Mouse (Mus musculus): Measurements from ENCODE around the gene Nhlrc3.

The Nhlrc3 gene

DNA sequence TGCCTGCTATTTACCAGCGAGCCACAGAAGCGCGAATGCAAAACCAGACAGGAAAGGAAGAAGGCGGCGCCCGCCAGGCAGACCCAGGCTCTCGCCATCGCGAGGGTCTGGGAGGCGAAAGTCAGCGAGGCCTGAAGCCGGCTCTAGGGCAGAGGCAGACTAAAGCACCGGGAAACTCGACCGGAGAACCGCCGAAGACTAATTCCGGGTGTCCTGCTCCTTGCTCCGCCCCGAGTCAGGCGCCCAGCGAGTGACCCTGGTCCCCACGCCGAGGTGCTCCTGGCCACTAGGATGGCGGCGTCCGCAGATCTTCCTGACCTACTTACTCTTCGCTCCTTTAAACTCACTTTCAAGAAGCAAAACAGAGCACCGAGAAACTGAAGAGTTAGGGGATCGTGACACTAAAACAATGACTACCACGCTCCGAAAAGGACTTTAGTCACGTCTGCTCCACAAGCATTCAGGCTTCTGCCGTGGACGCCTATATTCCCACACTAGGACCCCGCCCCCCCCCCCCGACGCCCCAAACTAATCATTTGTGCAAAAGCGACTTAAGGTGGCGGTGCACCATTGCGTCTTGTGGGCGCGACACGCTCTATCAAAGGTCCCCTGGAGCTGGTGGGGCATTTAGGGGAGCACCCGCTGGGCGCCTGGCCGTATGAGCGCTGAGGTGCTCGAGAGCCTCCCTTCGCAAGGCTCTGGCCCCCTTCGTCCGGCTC lies at the start of gene Nhlrc3, which contains the start of gene Proser1:
TSS of gene Nhlrc3 (minus strand) at position 287 of the 719 bp plus-strand sequence.
TSS of gene Proser1 (plus strand) at position 621 of the 719 bp plus-strand sequence.
- DNase-seq (ENCODE audit: extremely low spot score, low read depth, low spot score): peak; percentile 89

- DNase-seq (ENCODE audit: extremely low spot score, low read depth, low spot score): no peak
Measured at GRCm38 (mm10) chr3:53502428-53502827, 39.3 kb upstream of the Nhlrc3 start.

- no peak for DNase-seq (ENCODE audit: extremely low spot score, low read depth, low spot score)
Measured at GRCm38 (mm10) chr3:53498351-53498905, 35.3 kb upstream of the Nhlrc3 start.

DNA sequence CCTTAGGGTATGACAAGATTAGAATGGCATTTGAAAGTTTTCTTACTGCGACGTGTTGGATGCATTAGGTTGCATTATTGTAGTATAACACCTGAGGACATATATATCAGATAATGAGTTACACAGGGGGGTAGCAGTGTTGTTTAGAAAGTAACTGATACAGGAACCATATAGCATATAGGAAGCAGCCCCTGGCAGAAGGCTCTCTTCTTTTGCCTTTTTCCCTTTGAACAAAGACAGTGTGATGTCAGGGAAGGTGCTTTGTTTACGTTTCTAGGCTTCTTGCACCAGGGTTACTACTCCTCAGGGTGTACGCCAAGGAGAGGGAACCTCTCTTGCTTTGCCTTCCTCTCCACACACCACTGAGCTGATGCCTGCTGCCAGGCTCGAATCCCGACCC lies 25.2 kb upstream of the Nhlrc3 start, which contains the start of gene Stoml3:
TSS of gene Stoml3 (plus strand) at position 301 of the 400 bp plus-strand sequence.
- DNase-seq (ENCODE audit: extremely low spot score, low read depth, low spot score): no peak

DNA sequence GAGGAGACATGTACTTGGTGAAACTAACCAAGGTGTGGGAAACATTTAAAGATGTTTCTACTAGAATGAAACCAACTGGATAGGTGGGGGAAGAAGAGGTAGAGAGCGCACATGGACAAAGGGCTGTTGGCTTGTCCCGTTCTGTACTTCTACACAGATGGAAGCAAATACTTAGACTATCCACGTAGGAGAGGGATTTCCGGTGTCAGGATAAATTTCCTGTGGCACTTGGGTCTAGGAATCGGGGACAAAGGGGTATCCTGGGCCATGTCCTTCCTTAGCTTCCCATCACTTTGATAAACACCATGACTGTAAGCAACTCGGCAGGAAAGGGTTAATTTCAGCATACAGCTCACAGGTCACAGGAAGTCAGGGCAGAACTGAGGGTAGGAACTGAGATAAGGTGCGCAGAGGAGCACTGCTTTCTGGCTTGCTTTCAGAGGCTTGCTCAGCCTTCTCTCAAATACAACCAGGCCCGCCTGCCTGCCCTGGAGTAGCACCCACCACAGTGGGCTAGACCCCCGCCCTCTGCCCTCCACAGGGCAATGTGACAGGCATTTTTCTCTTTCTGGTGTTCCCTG lies 24.0 kb upstream of the Nhlrc3 start:
- DNase-seq (ENCODE audit: extremely low spot score, low read depth, low spot score): no peak

GRCm38 (mm10) chr3:53486561-53486960 lies 23.4 kb upstream of the Nhlrc3 start:
- no peak for DNase-seq (ENCODE audit: extremely low spot score, low read depth, low spot score)

DNA sequence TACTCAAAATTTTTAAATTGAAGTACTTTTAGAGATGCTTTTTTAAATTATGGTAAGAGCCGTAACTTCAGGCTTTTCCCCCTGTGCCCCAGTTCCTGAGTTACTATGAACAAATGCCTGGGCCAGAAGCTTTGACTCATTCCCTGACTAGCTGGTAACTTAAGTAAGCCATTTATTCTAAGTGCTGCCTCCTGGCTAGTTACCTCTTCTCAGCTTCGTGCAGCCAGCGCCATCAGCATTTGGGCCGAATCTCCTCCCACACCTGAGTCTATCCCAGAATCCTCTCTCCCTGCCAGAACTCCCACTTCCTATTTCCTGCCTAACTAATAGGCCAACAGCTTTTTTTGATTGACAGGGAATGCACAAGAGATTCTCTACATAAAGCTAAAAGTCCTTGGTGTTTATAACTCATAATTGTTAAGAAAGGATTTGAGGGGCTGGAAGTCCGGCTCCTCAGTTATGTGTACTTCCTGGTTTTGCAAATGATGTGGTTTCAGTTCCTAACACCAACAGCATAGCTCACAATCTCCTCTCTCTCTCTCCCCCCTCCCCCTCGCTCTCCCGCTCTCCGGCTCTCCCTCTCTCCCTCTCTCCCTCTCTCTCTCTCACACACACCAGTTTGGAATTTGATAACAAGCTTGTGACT lies 20.4 kb upstream of the Nhlrc3 start:
- no peak for DNase-seq (ENCODE audit: extremely low spot score, low read depth, low spot score)

DNA sequence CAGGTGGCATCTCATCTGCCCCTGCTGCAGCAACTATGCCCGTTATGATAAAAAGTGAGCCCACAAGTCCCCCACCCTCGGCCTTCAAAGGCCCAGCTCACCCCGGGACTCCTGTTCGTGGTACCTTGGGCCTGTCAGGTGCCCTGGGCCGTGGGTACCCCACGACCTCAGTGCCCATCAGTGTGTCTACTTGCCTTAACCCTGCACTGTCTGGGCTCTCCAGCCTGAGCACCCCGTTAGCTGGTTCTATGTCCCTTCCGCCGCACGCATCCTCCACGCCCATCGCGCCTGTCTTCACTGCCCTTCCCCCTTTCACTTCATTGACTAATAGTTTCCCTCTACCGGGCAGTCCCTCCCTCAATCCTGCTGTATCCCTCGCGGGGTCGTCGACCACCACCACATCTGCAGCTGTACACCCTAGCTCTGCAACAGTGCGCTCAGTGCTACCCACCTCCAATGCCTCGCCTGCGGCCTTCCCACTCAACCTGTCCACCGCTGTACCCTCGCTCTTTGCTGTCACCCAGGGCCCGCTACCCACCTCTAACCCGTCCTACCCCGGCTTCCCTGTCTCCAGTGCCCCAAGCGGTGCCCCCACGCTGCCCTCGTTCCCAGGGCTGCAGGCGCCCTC lies 15.4 kb upstream of the Nhlrc3 start:
- DNase-seq (ENCODE audit: extremely low spot score, low read depth, low spot score): no peak

DNA sequence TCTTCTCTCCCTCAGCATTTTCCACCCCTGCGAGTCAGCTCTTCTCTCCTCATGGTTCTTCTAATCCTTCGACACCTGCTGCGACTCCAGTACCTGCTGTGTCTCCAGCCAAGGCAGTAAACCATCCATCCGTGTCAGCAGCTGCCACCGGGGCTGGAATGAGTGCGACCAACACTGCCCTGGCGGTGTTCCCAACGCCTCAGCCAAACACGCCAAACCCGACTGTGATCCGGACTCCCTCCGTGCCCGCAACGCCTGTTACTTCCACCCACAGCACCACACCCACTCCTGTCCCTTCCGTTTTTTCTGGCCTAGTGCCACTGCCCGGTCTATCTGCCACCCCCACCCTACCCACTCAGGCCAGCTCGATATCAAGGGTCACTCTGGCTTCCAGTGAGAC lies 14.3 kb upstream of the Nhlrc3 start:
- DNase-seq (ENCODE audit: extremely low spot score, low read depth, low spot score): no peak

DNA sequence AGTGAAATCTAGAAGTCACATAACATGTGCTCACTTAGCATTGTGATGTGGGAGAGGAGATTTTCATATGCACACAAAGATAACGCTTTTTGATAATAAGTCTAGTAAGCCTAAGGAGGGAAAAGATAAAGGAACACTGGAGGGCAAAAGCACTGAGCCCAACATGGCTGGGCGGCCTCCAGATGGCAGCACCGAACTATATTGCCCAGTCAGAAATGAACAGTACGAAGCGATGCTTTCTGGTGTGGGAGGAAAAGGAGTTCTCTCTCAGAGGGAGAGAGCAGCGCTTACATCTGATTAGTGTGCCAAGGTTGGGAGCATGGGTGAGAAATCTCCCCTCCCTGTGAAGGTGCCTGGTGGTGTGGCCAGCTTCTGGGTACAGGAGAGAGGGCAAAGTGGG lies 12.8 kb upstream of the Nhlrc3 start:
- DNase-seq (ENCODE audit: extremely low spot score, low read depth, low spot score): no peak

DNA sequence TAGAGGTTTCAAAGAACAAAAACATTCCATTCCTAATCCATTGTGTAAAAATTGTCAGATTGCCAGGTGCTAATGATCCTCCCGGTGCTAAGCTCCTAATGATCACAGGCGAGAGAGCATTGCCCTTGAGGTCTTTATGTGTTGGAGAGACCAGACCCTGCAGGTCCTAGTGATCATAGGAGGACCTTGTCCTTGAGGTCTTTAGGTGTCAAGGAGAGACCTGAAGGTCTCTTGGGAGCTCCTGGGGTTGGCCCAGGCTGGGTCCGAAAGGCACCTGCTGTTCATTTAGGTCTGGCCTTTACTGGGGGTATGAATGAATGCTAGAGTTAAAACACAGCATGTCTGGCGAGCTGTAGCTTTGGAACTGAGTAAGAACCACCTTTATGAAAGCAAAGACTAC lies 11.0 kb upstream of the Nhlrc3 start:
- no peak for DNase-seq (ENCODE audit: extremely low spot score, low read depth, low spot score)

GRCm38 (mm10) chr3:53472061-53472460 lies 8.9 kb upstream of the Nhlrc3 start:
- no peak for DNase-seq (ENCODE audit: extremely low spot score, low read depth, low spot score)

GRCm38 (mm10) chr3:53469650-53470049 lies 6.5 kb upstream of the Nhlrc3 start:
- no peak for DNase-seq (ENCODE audit: extremely low spot score, low read depth, low spot score)

GRCm38 (mm10) chr3:53467356-53467755 lies 4.2 kb upstream of the Nhlrc3 start:
- DNase-seq (ENCODE audit: extremely low spot score, low read depth, low spot score): no peak

DNA sequence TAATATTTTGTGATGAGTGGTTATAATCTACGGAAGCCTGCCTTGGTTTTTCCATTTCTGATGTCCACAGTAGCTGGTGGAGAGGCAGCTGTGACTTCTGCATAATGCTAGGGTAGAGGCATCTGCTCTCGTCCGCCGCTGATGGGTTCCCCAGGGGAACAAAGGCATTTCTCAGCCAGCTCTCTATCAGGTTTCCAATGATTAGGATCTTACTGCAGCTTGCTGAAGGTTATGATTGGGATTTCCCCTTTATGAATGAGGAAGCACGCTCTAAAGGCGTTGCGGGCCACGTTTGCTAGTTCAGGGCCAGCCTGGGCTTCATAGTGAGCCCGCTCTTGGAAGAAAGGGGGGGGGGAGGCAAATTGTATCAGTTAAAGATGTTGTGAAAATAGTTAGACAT lies 3.3 kb upstream of the Nhlrc3 start:
- DNase-seq (ENCODE audit: extremely low spot score, low read depth, low spot score): no peak

GRCm38 (mm10) chr3:53465330-53465729 lies 2.2 kb upstream of the Nhlrc3 start:
- no peak for DNase-seq (ENCODE audit: extremely low spot score, low read depth, low spot score)

DNA sequence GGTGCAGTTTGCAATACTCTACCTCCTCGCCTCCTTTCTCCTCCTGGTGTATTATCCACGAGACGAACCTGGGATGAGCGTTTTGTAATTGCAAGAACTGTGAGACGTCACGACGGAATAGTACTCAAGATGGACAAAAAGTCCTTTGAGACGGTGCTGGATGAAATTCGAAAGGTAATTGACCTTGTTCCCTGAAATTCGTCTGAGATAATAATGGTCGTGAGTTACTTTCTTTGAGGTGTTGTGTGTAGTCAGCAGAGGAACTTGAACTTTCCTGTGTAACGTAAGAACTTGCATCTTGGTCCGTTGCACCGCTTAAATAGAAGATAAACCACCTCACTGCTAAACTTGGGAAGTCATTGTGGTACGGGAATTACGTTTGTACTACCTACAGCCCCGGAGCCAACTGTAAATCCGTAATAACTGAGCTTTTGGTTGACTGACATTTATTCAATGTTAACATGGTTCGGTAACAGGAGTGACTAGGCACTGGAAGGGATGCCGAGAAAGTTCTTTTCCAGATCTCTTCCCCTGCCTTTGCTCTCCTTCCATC lies 1.1 kb upstream of the Nhlrc3 start:
- peak; percentile 26 for DNase-seq (ENCODE audit: extremely low spot score, low read depth, low spot score)

- DNase-seq (ENCODE audit: extremely low spot score, low read depth, low spot score): no peak
Measured at GRCm38 (mm10) chr3:53463765-53464114, 608 bp upstream of the Nhlrc3 start.

GRCm38 (mm10) chr3:53462701-53463045 lies 459 bp downstream of the Nhlrc3 start:
- no peak for DNase-seq (ENCODE audit: extremely low spot score, low read depth, low spot score)

DNA sequence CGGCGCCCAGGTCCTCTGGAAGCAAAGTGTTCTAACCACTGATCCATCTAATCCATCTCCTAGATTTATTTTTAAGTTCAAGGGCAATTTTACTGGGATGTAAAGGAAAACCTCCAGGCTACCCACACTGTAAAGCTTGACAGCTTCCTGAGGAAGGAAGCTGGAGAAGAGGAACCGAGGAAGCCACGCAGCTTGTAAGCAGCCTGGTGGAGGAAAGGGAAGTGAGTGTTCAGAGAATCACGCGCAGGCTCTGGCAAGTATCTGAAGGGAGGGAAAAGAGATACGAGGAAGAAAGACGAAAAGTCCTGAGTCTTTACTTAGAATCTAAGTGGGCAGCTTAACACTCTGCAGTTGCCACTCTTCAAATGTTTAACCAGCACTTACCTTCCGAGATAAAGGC lies 3.0 kb downstream of the Nhlrc3 start:
- DNase-seq (ENCODE audit: extremely low spot score, low read depth, low spot score): no peak

GRCm38 (mm10) chr3:53457750-53458149 lies 5.4 kb downstream of the Nhlrc3 start:
- DNase-seq (ENCODE audit: extremely low spot score, low read depth, low spot score): no peak

Measured in hindlimb bud, embryonic 11.5 days (tissue).